Mouse (Mus musculus): ENCODE measurements at regions not wholly inside any gene's neighbourhood (a gene's known extent, or its start where the extent isn't known, plus 50 kb on each side); places are given as distances from the start of the nearest gene placed in this dataset.

- DNase-seq (ENCODE audit: low spot score) (no peak), ATAC-seq (ENCODE audit: low read depth) (no peak)
- Histone ChIP-seq H3K9me3 (ENCODE audit: control insufficient read depth, low read length) (no peaks in the 10 kb centered on the region), H3K27me3 (replicated peaks; ENCODE audit: control insufficient read depth, insufficient read depth, low read length) (no peaks in the 10 kb centered on the region), H3K4me2 (ENCODE audit: low read depth, low read length) (no peak overlapping the region), H3K9ac (ENCODE audit: low read depth, low read length) (no peak overlapping the region), H3K36me3 (ENCODE audit: control insufficient read depth, insufficient read depth, low read length) (no peaks in the 10 kb centered on the region), H3K27ac (replicated peaks; ENCODE audit: low read depth, low read length) (no peak overlapping the region), H3K4me3 (ENCODE audit: low read depth, low read length) (no peak overlapping the region), H3K4me1 (ENCODE audit: control insufficient read depth, insufficient read depth, low read length) (no peaks in the 10 kb centered on the region)
- 63% methylated on average over 2 of the region's 2 CpGs for WGBS
These were observed 96.1 kb upstream of the Snap25 start for GRCm38 (mm10) chr2:136617138-136617537.

- 39% methylated on average over 2 of the region's 2 CpGs for WGBS
- no peaks in the 10 kb centered on the region for H3K36me3 ChIP-seq (ENCODE audit: control insufficient read depth, insufficient read depth, low read length)
- no peak overlapping the region for H3K27ac ChIP-seq (replicated peaks; ENCODE audit: low read depth, low read length)
- H3K9me3 ChIP-seq (ENCODE audit: control insufficient read depth, low read length), result no peaks in the 10 kb centered on the region
- H3K9ac ChIP-seq (ENCODE audit: low read depth, low read length), result no peak overlapping the region
- ATAC-seq (ENCODE audit: low read depth) (peak; percentile 96), DNase-seq (ENCODE audit: low spot score) (peak; percentile 67)
- H3K4me2 ChIP-seq (ENCODE audit: low read depth, low read length), result no peak overlapping the region
- no peak overlapping the region for H3K4me3 ChIP-seq (ENCODE audit: low read depth, low read length)
- no peaks in the 10 kb centered on the region for H3K27me3 ChIP-seq (replicated peaks; ENCODE audit: control insufficient read depth, insufficient read depth, low read length)
- H3K4me1 ChIP-seq (ENCODE audit: control insufficient read depth, insufficient read depth, low read length), result no peaks in the 10 kb centered on the region
These were observed 95.1 kb upstream of the Snap25 start for GRCm38 (mm10) chr2:136618114-136618513.

GRCm38 (mm10) chr2:136620309-136620708, 92.9 kb upstream of the Snap25 start:
- Histone ChIP-seq H3K36me3 (ENCODE audit: control insufficient read depth, insufficient read depth, low read length) (no peaks in the 10 kb centered on the region), H3K9ac (ENCODE audit: low read depth, low read length) (no peak overlapping the region), H3K4me2 (ENCODE audit: low read depth, low read length) (no peak overlapping the region), H3K27ac (replicated peaks; ENCODE audit: low read depth, low read length) (no peak overlapping the region), H3K27me3 (replicated peaks; ENCODE audit: control insufficient read depth, insufficient read depth, low read length) (no peaks in the 10 kb centered on the region), H3K4me3 (ENCODE audit: low read depth, low read length) (no peak overlapping the region), H3K4me1 (ENCODE audit: control insufficient read depth, insufficient read depth, low read length) (no peaks in the 10 kb centered on the region), H3K9me3 (ENCODE audit: control insufficient read depth, low read length) (no peaks in the 10 kb centered on the region)
- DNase-seq (ENCODE audit: low spot score) (no peak), ATAC-seq (ENCODE audit: low read depth) (no peak)
- 82% methylated on average over 4 of the region's 4 CpGs for WGBS

GRCm38 (mm10) chr2:136620969-136621368, 92.3 kb upstream of the Snap25 start:
- ATAC-seq (ENCODE audit: low read depth), result no peak
- 89% methylated on average over 4 of the region's 4 CpGs for WGBS
- no peak overlapping the region for H3K27ac ChIP-seq (replicated peaks; ENCODE audit: low read depth, low read length)
- no peaks in the 10 kb centered on the region for H3K36me3 ChIP-seq (ENCODE audit: control insufficient read depth, insufficient read depth, low read length)
- H3K4me1 ChIP-seq (ENCODE audit: control insufficient read depth, insufficient read depth, low read length), result no peaks in the 10 kb centered on the region
- H3K9ac ChIP-seq (ENCODE audit: low read depth, low read length), result no peak overlapping the region
- H3K9me3 ChIP-seq (ENCODE audit: control insufficient read depth, low read length), result no peaks in the 10 kb centered on the region
- H3K27me3 ChIP-seq (replicated peaks; ENCODE audit: control insufficient read depth, insufficient read depth, low read length), result no peaks in the 10 kb centered on the region
- DNase-seq (ENCODE audit: low spot score), result no peak
- H3K4me2 ChIP-seq (ENCODE audit: low read depth, low read length), result no peak overlapping the region
- no peak overlapping the region for H3K4me3 ChIP-seq (ENCODE audit: low read depth, low read length)

GRCm38 (mm10) chr2:136623808-136624489, 89.3 kb upstream of the Snap25 start:
- no peak; the same call in 1 of the 2 replicates for ATAC-seq (ENCODE audit: low read depth)
- Histone ChIP-seq H3K27me3 (replicated peaks; ENCODE audit: control insufficient read depth, insufficient read depth, low read length) (no peaks in the 10 kb centered on the region), H3K4me1 (ENCODE audit: control insufficient read depth, insufficient read depth, low read length) (no peaks in the 10 kb centered on the region), H3K4me3 (ENCODE audit: low read depth, low read length) (no peak overlapping the region), H3K36me3 (ENCODE audit: control insufficient read depth, insufficient read depth, low read length) (no peaks in the 10 kb centered on the region), H3K9me3 (ENCODE audit: control insufficient read depth, low read length) (no peaks in the 10 kb centered on the region), H3K9ac (ENCODE audit: low read depth, low read length) (no peak overlapping the region), H3K27ac (replicated peaks; ENCODE audit: low read depth, low read length) (0 out of 2 replicates have a peak overlapping the region, but pooled peaks have one; percentile 35), H3K4me2 (ENCODE audit: low read depth, low read length) (no peak overlapping the region)
- peak; percentile 5 for DNase-seq (ENCODE audit: low spot score)
- 43% methylated on average over 5 of the region's 5 CpGs for WGBS

- no peak overlapping the region for H3K4me2 ChIP-seq (ENCODE audit: low read depth, low read length)
- no peak overlapping the region for H3K4me3 ChIP-seq (ENCODE audit: low read depth, low read length)
- no peaks in the 10 kb centered on the region for H3K9me3 ChIP-seq (ENCODE audit: control insufficient read depth, low read length)
- 0 out of 2 replicates have a peak overlapping the region, but pooled peaks have one; percentile 35 for H3K27ac ChIP-seq (replicated peaks; ENCODE audit: low read depth, low read length)
- no peaks in the 10 kb centered on the region for H3K36me3 ChIP-seq (ENCODE audit: control insufficient read depth, insufficient read depth, low read length)
- DNase-seq (ENCODE audit: low spot score), result peak; percentile 75
- no peaks in the 10 kb centered on the region for H3K4me1 ChIP-seq (ENCODE audit: control insufficient read depth, insufficient read depth, low read length)
- H3K27me3 ChIP-seq (replicated peaks; ENCODE audit: control insufficient read depth, insufficient read depth, low read length), result no peaks in the 10 kb centered on the region
- H3K9ac ChIP-seq (ENCODE audit: low read depth, low read length), result no peak overlapping the region
- ATAC-seq (ENCODE audit: low read depth), result no peak
These were observed 88.8 kb upstream of the Snap25 start for GRCm38 (mm10) chr2:136624490-136624850.

GRCm38 (mm10) chr2:136646917-136647316, 66.3 kb upstream of the Snap25 start:
- ATAC-seq (ENCODE audit: low read depth) (no peak), DNase-seq (ENCODE audit: low spot score) (no peak)
- WGBS, result 70% methylated on average over 3 of the region's 3 CpGs
- Histone ChIP-seq H3K27me3 (replicated peaks; ENCODE audit: control insufficient read depth, insufficient read depth, low read length) (no peaks in the 10 kb centered on the region), H3K9ac (ENCODE audit: low read depth, low read length) (no peak overlapping the region), H3K36me3 (ENCODE audit: control insufficient read depth, insufficient read depth, low read length) (no peaks in the 10 kb centered on the region), H3K27ac (replicated peaks; ENCODE audit: low read depth, low read length) (no peak overlapping the region), H3K9me3 (ENCODE audit: control insufficient read depth, low read length) (no peaks in the 10 kb centered on the region), H3K4me2 (ENCODE audit: low read depth, low read length) (no peak overlapping the region), H3K4me3 (ENCODE audit: low read depth, low read length) (no peak overlapping the region), H3K4me1 (ENCODE audit: control insufficient read depth, insufficient read depth, low read length) (no peaks in the 10 kb centered on the region)

GRCm38 (mm10) chr2:136648606-136649005, 64.6 kb upstream of the Snap25 start:
- Histone ChIP-seq H3K4me1 (ENCODE audit: control insufficient read depth, insufficient read depth, low read length) (no peaks in the 10 kb centered on the region), H3K9me3 (ENCODE audit: control insufficient read depth, low read length) (no peaks in the 10 kb centered on the region), H3K27ac (replicated peaks; ENCODE audit: low read depth, low read length) (no peak overlapping the region), H3K27me3 (replicated peaks; ENCODE audit: control insufficient read depth, insufficient read depth, low read length) (no peaks in the 10 kb centered on the region), H3K4me3 (ENCODE audit: low read depth, low read length) (no peak overlapping the region), H3K36me3 (ENCODE audit: control insufficient read depth, insufficient read depth, low read length) (no peaks in the 10 kb centered on the region), H3K4me2 (ENCODE audit: low read depth, low read length) (no peak overlapping the region), H3K9ac (ENCODE audit: low read depth, low read length) (no peak overlapping the region)
- WGBS, result 61% methylated on average over 5 of the region's 5 CpGs
- ATAC-seq (ENCODE audit: low read depth) (peak; percentile 86), DNase-seq (ENCODE audit: low spot score) (peak; percentile 74)

- Histone ChIP-seq H3K4me2 (ENCODE audit: low read depth, low read length) (no peak overlapping the region), H3K9me3 (ENCODE audit: control insufficient read depth, low read length) (no peaks in the 10 kb centered on the region), H3K9ac (ENCODE audit: low read depth, low read length) (no peak overlapping the region), H3K36me3 (ENCODE audit: control insufficient read depth, insufficient read depth, low read length) (no peaks in the 10 kb centered on the region), H3K4me3 (ENCODE audit: low read depth, low read length) (no peak overlapping the region), H3K4me1 (ENCODE audit: control insufficient read depth, insufficient read depth, low read length) (no peaks in the 10 kb centered on the region), H3K27me3 (replicated peaks; ENCODE audit: control insufficient read depth, insufficient read depth, low read length) (no peaks in the 10 kb centered on the region), H3K27ac (replicated peaks; ENCODE audit: low read depth, low read length) (no peak overlapping the region)
- WGBS, result 96% methylated on average over 1 of the region's 1 CpGs
- ATAC-seq (ENCODE audit: low read depth) (no peak), DNase-seq (ENCODE audit: low spot score) (no peak)
These were observed 62.5 kb upstream of the Snap25 start for GRCm38 (mm10) chr2:136650721-136651120.

All from embryonic facial prominence, embryonic 14.5 days (tissue).